Mouse (Mus musculus): ENCODE data around the gene Mctp2. TPM values are rescaled to one million over a fixed set of nuclear protein-coding genes. Genes with fewer than 3 reads are reported as not detected.

Mctp2 gene
- polyA plus RNA-seq, 1 experiment = 0.73 TPM

- Histone ChIP-seq H3K4me1 (ENCODE audit: control insufficient read depth, insufficient read depth, low read length) (no peaks in the 10 kb centered on the region), H3K4me3 (ENCODE audit: insufficient read depth, low read length) (no peak overlapping the region)
- TF ChIP-seq POLR2A (IDR thresholded peaks at IDR 0.05; ENCODE audit: extremely low read depth, insufficient read depth, low read length) (no peak), CTCF (IDR thresholded peaks at IDR 0.05; ENCODE audit: extremely low read depth, insufficient read depth, low read length) (no peak)
Observed at GRCm38 (mm10) chr7:72108639-72109399, 197.6 kb downstream of the Mctp2 start.

GRCm38 (mm10) chr7:72104170-72104569 is 202.2 kb downstream of the Mctp2 start:
- no peak for TF ChIP-seq POLR2A (IDR thresholded peaks at IDR 0.05; ENCODE audit: extremely low read depth, insufficient read depth, low read length)
- no peak for TF ChIP-seq CTCF (IDR thresholded peaks at IDR 0.05; ENCODE audit: extremely low read depth, insufficient read depth, low read length)
- Histone ChIP-seq H3K27ac (ENCODE audit: insufficient read depth, low read length) (no peak overlapping the region), H3K4me1 (ENCODE audit: control insufficient read depth, insufficient read depth, low read length) (no peaks in the 10 kb centered on the region), H3K4me3 (ENCODE audit: insufficient read depth, low read length) (no peak overlapping the region)

More at GRCm38 (mm10) chr7:72108639-72109399, 197.6 kb downstream of the Mctp2 start:
- H3K27ac ChIP-seq (ENCODE audit: insufficient read depth, low read length) = no peak overlapping the region

- Histone ChIP-seq H3K4me1 (ENCODE audit: control insufficient read depth, insufficient read depth, low read length) (no peaks in the 10 kb centered on the region), H3K4me3 (ENCODE audit: insufficient read depth, low read length) (no peak overlapping the region), H3K27ac (ENCODE audit: insufficient read depth, low read length) (no peak overlapping the region)
- TF ChIP-seq CTCF (IDR thresholded peaks at IDR 0.05; ENCODE audit: extremely low read depth, insufficient read depth, low read length) = no peak
- no peak for TF ChIP-seq POLR2A (IDR thresholded peaks at IDR 0.05; ENCODE audit: extremely low read depth, insufficient read depth, low read length)
Observed at GRCm38 (mm10) chr7:72103654-72104053, 202.8 kb downstream of the Mctp2 start.

- Histone ChIP-seq H3K27ac (ENCODE audit: insufficient read depth, low read length) (no peak overlapping the region), H3K4me3 (ENCODE audit: insufficient read depth, low read length) (no peak overlapping the region), H3K4me1 (ENCODE audit: control insufficient read depth, insufficient read depth, low read length) (no peaks in the 10 kb centered on the region)
- TF ChIP-seq CTCF (IDR thresholded peaks at IDR 0.05; ENCODE audit: extremely low read depth, insufficient read depth, low read length) = no peak
- TF ChIP-seq POLR2A (IDR thresholded peaks at IDR 0.05; ENCODE audit: extremely low read depth, insufficient read depth, low read length) = no peak
Observed at GRCm38 (mm10) chr7:72100683-72101082, 205.7 kb downstream of the Mctp2 start.

GRCm38 (mm10) chr7:72098603-72099002 is 207.8 kb downstream of the Mctp2 start:
- no peaks in the 10 kb centered on the region for H3K4me1 ChIP-seq (ENCODE audit: control insufficient read depth, insufficient read depth, low read length)
- no peak for TF ChIP-seq POLR2A (IDR thresholded peaks at IDR 0.05; ENCODE audit: extremely low read depth, insufficient read depth, low read length)
- no peak for TF ChIP-seq CTCF (IDR thresholded peaks at IDR 0.05; ENCODE audit: extremely low read depth, insufficient read depth, low read length)
- no peak overlapping the region for H3K27ac ChIP-seq (ENCODE audit: insufficient read depth, low read length)
- H3K4me3 ChIP-seq (ENCODE audit: insufficient read depth, low read length) = no peak overlapping the region

- TF ChIP-seq POLR2A (IDR thresholded peaks at IDR 0.05; ENCODE audit: extremely low read depth, insufficient read depth, low read length) (no peak), CTCF (IDR thresholded peaks at IDR 0.05; ENCODE audit: extremely low read depth, insufficient read depth, low read length) (no peak)
- no peak overlapping the region for H3K27ac ChIP-seq (ENCODE audit: insufficient read depth, low read length)
- H3K4me3 ChIP-seq (ENCODE audit: insufficient read depth, low read length) = no peak overlapping the region
Observed at GRCm38 (mm10) chr7:72096973-72097372, 209.4 kb downstream of the Mctp2 start.

GRCm38 (mm10) chr7:72096433-72096832 is 210.0 kb downstream of the Mctp2 start:
- Histone ChIP-seq H3K4me1 (ENCODE audit: control insufficient read depth, insufficient read depth, low read length) (no peaks in the 10 kb centered on the region), H3K27ac (ENCODE audit: insufficient read depth, low read length) (no peak overlapping the region), H3K4me3 (ENCODE audit: insufficient read depth, low read length) (no peak overlapping the region)
- TF ChIP-seq POLR2A (IDR thresholded peaks at IDR 0.05; ENCODE audit: extremely low read depth, insufficient read depth, low read length) (no peak), CTCF (IDR thresholded peaks at IDR 0.05; ENCODE audit: extremely low read depth, insufficient read depth, low read length) (no peak)

More at GRCm38 (mm10) chr7:72096973-72097372, 209.4 kb downstream of the Mctp2 start:
- no peaks in the 10 kb centered on the region for H3K4me1 ChIP-seq (ENCODE audit: control insufficient read depth, insufficient read depth, low read length)

- H3K4me1 ChIP-seq (ENCODE audit: control insufficient read depth, insufficient read depth, low read length) = no peaks in the 10 kb centered on the region
- TF ChIP-seq POLR2A (IDR thresholded peaks at IDR 0.05; ENCODE audit: extremely low read depth, insufficient read depth, low read length) = no peak
- TF ChIP-seq CTCF (IDR thresholded peaks at IDR 0.05; ENCODE audit: extremely low read depth, insufficient read depth, low read length) = no peak
- no peak overlapping the region for H3K27ac ChIP-seq (ENCODE audit: insufficient read depth, low read length)
- no peak overlapping the region for H3K4me3 ChIP-seq (ENCODE audit: insufficient read depth, low read length)
Observed at GRCm38 (mm10) chr7:72089463-72090175, 216.8 kb downstream of the Mctp2 start.

- H3K27ac ChIP-seq (ENCODE audit: insufficient read depth, low read length) = no peak overlapping the region
- TF ChIP-seq POLR2A (IDR thresholded peaks at IDR 0.05; ENCODE audit: extremely low read depth, insufficient read depth, low read length) = no peak
- TF ChIP-seq CTCF (IDR thresholded peaks at IDR 0.05; ENCODE audit: extremely low read depth, insufficient read depth, low read length) = no peak
- H3K4me1 ChIP-seq (ENCODE audit: control insufficient read depth, insufficient read depth, low read length) = no peaks in the 10 kb centered on the region
- H3K4me3 ChIP-seq (ENCODE audit: insufficient read depth, low read length) = no peak overlapping the region
Observed at GRCm38 (mm10) chr7:72080705-72081104, 225.7 kb downstream of the Mctp2 start.

GRCm38 (mm10) chr7:72078896-72079295 is 227.5 kb downstream of the Mctp2 start:
- H3K4me1 ChIP-seq (ENCODE audit: control insufficient read depth, insufficient read depth, low read length) = no peaks in the 10 kb centered on the region
- TF ChIP-seq CTCF (IDR thresholded peaks at IDR 0.05; ENCODE audit: extremely low read depth, insufficient read depth, low read length) = no peak
- no peak for TF ChIP-seq POLR2A (IDR thresholded peaks at IDR 0.05; ENCODE audit: extremely low read depth, insufficient read depth, low read length)
- no peak overlapping the region for H3K4me3 ChIP-seq (ENCODE audit: insufficient read depth, low read length)
- no peak overlapping the region for H3K27ac ChIP-seq (ENCODE audit: insufficient read depth, low read length)
